Mouse (Mus musculus): ENCODE results near the gene Gm10153. TPM values are rescaled to one million over a fixed set of nuclear protein-coding genes. Genes with fewer than 3 reads are reported as not detected.

The Gm10153 gene
- not detected in 2 replicates for polyA plus RNA-seq (2015; fragmentation: Nextera tagmentation; extraction: Ambion mirVana)

GRCm38 (mm10) chr7:142190289-142190688 is at the start of gene Gm10153:
Gene Gm10153 (minus strand): TSS chr7:142190389.

GRCm38 (mm10) chr7:142229871-142230270 is 39.7 kb upstream of the Gm10153 start, which contains the start of gene Krtap5-5:
Gene Krtap5-5 (minus strand): TSS chr7:142229971.

GRCm38 (mm10) chr7:142211559-142211958 is 21.4 kb upstream of the Gm10153 start, which contains the start of gene Gm7579:
Gene Gm7579 (plus strand): TSS chr7:142211859.

GRCm38 (mm10) chr7:142201064-142201463 is 10.9 kb upstream of the Gm10153 start, which contains the start of gene Krtap5-3:
Gene Krtap5-3 (plus strand): TSS chr7:142201364.

GRCm38 (mm10) chr7:142175905-142176304 is 14.3 kb downstream of the Gm10153 start, which contains the start of gene Krtap5-2:
Gene Krtap5-2 (minus strand): TSS chr7:142176005.

GRCm38 (mm10) chr7:142165639-142166038 is 24.6 kb downstream of the Gm10153 start, which contains the start of gene Gm4553:
Gene Gm4553 (minus strand): TSS chr7:142165739.

GRCm38 (mm10) chr7:142157013-142157412 is 33.2 kb downstream of the Gm10153 start, which contains the start of gene Gm29735:
Gene Gm29735 (minus strand): TSS chr7:142157113.

GRCm38 (mm10) chr7:142144507-142144906 is 45.7 kb downstream of the Gm10153 start, which contains the start of gene Gm45337:
Gene Gm45337 (minus strand): TSS chr7:142144607.

Other genes with a start within 250 kb of the Gm10153 start
- 0.17 and 0.30 TPM in 2 replicates for gene Brsk2, start 240.6 kb downstream of the Gm10153 start, polyA plus RNA-seq (2015; fragmentation: Nextera tagmentation; extraction: Ambion mirVana)
- gene Mob2, start 129.3 kb downstream of the Gm10153 start, polyA plus RNA-seq (2015; fragmentation: Nextera tagmentation; extraction: Ambion mirVana), result 57.5 and 64.2 TPM in 2 replicates
- gene Dusp8, start 94.5 kb downstream of the Gm10153 start, polyA plus RNA-seq (2015; fragmentation: Nextera tagmentation; extraction: Ambion mirVana), result 3.4 and 6.9 TPM in 2 replicates
- gene Gm45618, start 69.7 kb downstream of the Gm10153 start, polyA plus RNA-seq (2015; fragmentation: Nextera tagmentation; extraction: Ambion mirVana), result not detected in 2 replicates
- not detected in 2 replicates for gene Gm39115, start 54.4 kb downstream of the Gm10153 start, polyA plus RNA-seq (2015; fragmentation: Nextera tagmentation; extraction: Ambion mirVana)
- not detected in 2 replicates for gene Gm45337, start 45.8 kb downstream of the Gm10153 start, polyA plus RNA-seq (2015; fragmentation: Nextera tagmentation; extraction: Ambion mirVana)
- gene Gm29735, start 33.3 kb downstream of the Gm10153 start, polyA plus RNA-seq (2015; fragmentation: Nextera tagmentation; extraction: Ambion mirVana), result not detected in 2 replicates
- not detected in 2 replicates for gene Gm4553, start 24.6 kb downstream of the Gm10153 start, polyA plus RNA-seq (2015; fragmentation: Nextera tagmentation; extraction: Ambion mirVana)
- gene Krtap5-2, start 14.4 kb downstream of the Gm10153 start, polyA plus RNA-seq (2015; fragmentation: Nextera tagmentation; extraction: Ambion mirVana), result not detected in 2 replicates
- gene Krtap5-3, start 11.0 kb upstream of the Gm10153 start, polyA plus RNA-seq (2015; fragmentation: Nextera tagmentation; extraction: Ambion mirVana), result not detected in 2 replicates
- not detected in 2 replicates for gene Gm7579, start 21.5 kb upstream of the Gm10153 start, polyA plus RNA-seq (2015; fragmentation: Nextera tagmentation; extraction: Ambion mirVana)
- not detected in 2 replicates for gene Krtap5-5, start 39.6 kb upstream of the Gm10153 start, polyA plus RNA-seq (2015; fragmentation: Nextera tagmentation; extraction: Ambion mirVana)
- not detected in 2 replicates for gene Gm40460, start 50.7 kb upstream of the Gm10153 start, polyA plus RNA-seq (2015; fragmentation: Nextera tagmentation; extraction: Ambion mirVana)
- gene Gm2431, start 68.0 kb upstream of the Gm10153 start, polyA plus RNA-seq (2015; fragmentation: Nextera tagmentation; extraction: Ambion mirVana), result not detected in 2 replicates
- gene Gm4559, start 84.0 kb upstream of the Gm10153 start, polyA plus RNA-seq (2015; fragmentation: Nextera tagmentation; extraction: Ambion mirVana), result not detected in 2 replicates
- not detected in 2 replicates for gene Krtap5-1, start 106.7 kb upstream of the Gm10153 start, polyA plus RNA-seq (2015; fragmentation: Nextera tagmentation; extraction: Ambion mirVana)
- gene Krtap5-4, start 113.2 kb upstream of the Gm10153 start, polyA plus RNA-seq (2015; fragmentation: Nextera tagmentation; extraction: Ambion mirVana), result not detected in 2 replicates
- gene Ifitm10, start 183.4 kb upstream of the Gm10153 start, polyA plus RNA-seq (2015; fragmentation: Nextera tagmentation; extraction: Ambion mirVana), result 41.4 and 42.9 TPM in 2 replicates
- not detected in 2 replicates for gene Gm49369, start 192.3 kb upstream of the Gm10153 start, polyA plus RNA-seq (2015; fragmentation: Nextera tagmentation; extraction: Ambion mirVana)
- gene Ctsd, start 197.6 kb upstream of the Gm10153 start, polyA plus RNA-seq (2015; fragmentation: Nextera tagmentation; extraction: Ambion mirVana), result 581 and 830 TPM in 2 replicates
- 102 and 108 TPM in 2 replicates for gene Syt8, start 244.5 kb upstream of the Gm10153 start, polyA plus RNA-seq (2015; fragmentation: Nextera tagmentation; extraction: Ambion mirVana)

All from urinary bladder, postnatal 0 days (tissue).